Mouse (Mus musculus) brain, embryonic 14.5 days (tissue): Measurements from ENCODE around the gene Med21. TPM values are rescaled to one million over a fixed set of nuclear protein-coding genes. Genes with fewer than 3 reads are reported as not detected.

Source experiments
- DNase-seq: peaks from one replicate; pipeline ENCODE4 v3.0.0-alpha.2; 2011; ENCODE audit warnings: low read depth
- CTCF ChIP-seq: fragments of 200-500 bp; IDR thresholded peaks from 2 replicates; pipeline ENCODE4 v1.5.1; 2012; ENCODE audit warnings: inconsistent platforms, mild to moderate bottlenecking, moderate library complexity, borderline replicate concordance; ENCODE audit not compliant: insufficient read depth, insufficient read length; ENCODE audit errors: extremely low read depth
- POLR2A ChIP-seq: fragments of 200-500 bp; IDR thresholded peaks from 2 replicates; pipeline ENCODE4 v1.6.1; 2012; ENCODE audit warnings: mild to moderate bottlenecking, inconsistent platforms, borderline replicate concordance; ENCODE audit not compliant: poor library complexity, insufficient read depth, insufficient read length, severe bottlenecking; ENCODE audit errors: extremely low read depth
- polyA plus RNA-seq: library from polyadenylated mRNA; depleted of rRNA; stranded (reverse); fragments of >200 nt; gene quantifications from 2 replicates; pipeline ENCODE4 v1.2.3, GENCODE M21; 2012; rRNA removed

The Med21 gene
- 67.4 and 83.5 TPM in 2 replicates for polyA plus RNA-seq

DNA sequence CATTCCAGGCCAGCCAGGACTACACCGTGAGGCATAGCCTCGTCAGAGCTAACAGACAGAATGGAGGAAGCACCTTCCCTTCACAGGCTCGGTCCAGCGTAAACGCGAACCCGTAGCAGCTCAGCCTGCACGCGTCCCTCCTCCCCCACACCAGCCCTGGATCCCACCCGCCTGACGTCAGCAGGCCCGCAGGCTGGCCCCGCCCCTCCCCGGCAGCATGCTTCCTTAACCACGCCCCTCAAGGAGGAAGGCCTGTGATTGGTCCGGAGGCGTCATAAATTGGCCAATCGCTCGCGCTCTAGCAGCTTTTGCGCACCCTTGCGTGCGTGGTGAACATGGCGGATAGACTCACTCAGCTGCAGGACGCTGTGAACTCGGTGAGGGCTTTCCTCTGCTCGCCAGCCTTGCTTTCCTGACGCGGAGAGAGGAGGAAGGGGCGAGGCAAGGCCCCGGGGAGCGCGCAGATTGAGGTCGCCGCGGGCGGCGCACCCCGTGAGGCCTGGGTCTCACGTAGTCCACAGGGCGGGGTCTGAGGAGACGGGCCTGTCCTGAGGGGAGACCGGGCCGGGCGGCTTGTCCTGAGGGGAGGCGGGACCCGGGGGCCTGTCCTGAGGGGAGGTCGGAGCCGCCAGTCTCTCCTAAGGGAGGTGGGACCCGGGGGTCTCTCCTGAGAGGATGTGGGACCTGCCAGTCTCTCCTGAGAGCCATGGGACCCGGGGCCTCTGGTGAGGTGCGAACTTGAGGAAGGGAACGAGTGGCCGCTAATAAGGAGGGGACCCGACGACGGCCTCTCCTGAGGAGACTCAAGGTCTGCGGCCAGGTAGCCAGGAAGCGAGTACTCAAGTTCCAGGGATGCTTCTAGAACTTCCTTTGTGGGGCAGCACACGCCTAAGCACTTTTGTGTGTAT lies at the start of gene Med21, which contains the start of gene Tm7sf3:
TSS of gene Med21 (plus strand) at position 272 of the 908 bp plus-strand sequence.
TSS of gene Tm7sf3 (minus strand) at position 549 of the 908 bp plus-strand sequence.
- peak; percentile 99 for DNase-seq
- TF ChIP-seq POLR2A (peak; percentile 61; the same call in 1 of the 2 replicates), CTCF (peak; percentile 18; the same call in 1 of the 2 replicates)

DNA sequence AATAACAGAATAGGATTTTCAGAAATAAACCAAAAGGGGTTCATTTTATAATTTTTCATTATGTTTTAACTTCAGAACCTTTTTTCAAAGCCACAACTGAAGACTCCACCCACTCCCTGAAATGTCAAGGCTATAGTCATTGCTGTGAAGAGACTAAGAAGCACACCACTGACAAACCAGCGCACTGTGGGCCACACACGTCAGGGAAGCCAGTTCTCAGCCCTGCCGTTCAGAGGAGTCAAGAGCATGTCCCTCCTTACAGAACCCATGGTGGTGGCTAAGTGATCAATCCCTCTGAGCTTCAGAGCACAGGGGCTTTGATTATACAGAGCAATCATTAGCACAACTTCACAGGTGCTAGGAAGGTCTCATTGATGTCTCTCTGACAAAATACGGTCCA lies 39.7 kb upstream of the Med21 start:
- no peak for TF ChIP-seq CTCF
- TF ChIP-seq POLR2A, result no peak
- no peak for DNase-seq

DNA sequence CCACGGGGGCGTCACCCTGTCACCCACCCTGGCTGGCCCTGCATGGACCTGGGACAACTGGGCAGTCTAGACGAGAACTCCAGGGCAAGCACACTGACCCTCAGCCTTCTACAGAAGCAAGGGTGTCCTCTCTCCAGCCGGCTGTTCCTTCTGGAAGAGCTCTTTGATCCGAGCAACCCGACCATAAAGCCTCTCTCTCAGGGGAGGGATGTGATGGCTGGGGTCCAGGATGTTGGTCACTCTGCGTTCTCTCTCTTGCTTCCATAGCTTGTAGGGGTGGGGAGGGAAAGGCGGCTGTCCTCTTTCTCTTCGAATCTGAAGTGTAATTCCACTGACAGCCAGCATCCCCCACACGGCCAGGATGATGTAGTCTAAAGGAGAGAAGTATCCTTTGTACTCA lies 38.7 kb upstream of the Med21 start:
- TF ChIP-seq CTCF, result no peak
- TF ChIP-seq POLR2A, result no peak
- DNase-seq, result no peak

DNA sequence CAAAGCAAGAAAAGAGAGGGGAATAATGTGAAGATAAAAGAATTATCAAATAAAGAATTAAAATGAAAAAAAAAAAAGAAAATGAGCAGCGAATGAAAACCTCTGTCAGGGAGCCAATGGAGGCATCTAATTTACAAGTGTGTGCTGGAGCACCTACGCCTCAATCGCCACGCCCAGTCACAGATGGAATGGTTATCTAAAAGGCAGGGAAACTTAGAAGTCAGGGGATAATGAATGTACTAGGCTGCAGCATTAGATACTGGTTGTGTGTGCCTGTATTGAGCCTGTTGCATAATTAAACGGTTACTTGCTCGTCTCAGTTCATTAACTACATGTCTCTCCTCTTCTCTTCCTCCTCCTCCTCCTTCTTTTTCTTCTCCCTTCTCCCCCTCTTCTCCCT lies 31.0 kb upstream of the Med21 start:
- DNase-seq, result no peak
- TF ChIP-seq CTCF (no peak), POLR2A (no peak)

DNA sequence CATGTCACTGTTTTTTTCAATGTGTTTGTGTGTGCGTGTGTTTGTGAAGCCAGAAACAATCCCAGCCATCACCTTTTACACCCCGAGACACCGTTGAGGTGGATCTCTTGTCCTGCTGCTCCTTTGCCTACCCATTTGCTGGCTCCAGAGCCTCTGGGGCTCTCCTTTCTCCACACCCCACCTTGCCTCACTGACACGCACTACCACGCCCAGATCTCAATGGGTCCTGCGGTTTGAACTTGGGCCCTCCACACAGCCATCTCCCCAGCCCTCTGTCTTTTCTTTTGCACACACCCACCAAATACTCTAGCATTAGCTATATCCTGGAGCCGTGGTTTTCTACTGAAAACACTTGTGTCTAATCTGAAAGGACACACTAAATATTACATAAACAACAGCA lies 30.4 kb upstream of the Med21 start:
- DNase-seq, result no peak
- no peak for TF ChIP-seq CTCF
- no peak for TF ChIP-seq POLR2A

DNA sequence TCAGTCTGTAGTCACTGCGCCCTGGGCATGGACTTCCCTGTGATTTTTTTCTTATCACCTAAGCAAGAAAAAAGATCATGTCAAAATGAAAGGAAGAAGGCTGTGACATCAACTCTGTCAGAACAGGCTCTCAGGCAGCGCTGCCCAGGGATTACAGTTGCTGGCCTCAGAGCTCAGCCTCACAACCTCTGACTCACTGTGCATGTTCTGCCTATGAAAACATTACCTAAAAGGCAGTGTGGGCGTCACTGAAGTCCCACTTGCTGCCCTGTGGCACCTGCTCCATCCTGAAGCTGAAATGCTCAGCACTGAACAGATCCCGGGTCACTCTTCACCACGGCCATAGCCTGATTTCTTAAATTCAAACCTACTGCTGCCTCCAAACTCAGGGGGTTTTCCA lies 29.6 kb upstream of the Med21 start:
- no peak for TF ChIP-seq CTCF
- no peak for TF ChIP-seq POLR2A
- DNase-seq, result no peak

DNA sequence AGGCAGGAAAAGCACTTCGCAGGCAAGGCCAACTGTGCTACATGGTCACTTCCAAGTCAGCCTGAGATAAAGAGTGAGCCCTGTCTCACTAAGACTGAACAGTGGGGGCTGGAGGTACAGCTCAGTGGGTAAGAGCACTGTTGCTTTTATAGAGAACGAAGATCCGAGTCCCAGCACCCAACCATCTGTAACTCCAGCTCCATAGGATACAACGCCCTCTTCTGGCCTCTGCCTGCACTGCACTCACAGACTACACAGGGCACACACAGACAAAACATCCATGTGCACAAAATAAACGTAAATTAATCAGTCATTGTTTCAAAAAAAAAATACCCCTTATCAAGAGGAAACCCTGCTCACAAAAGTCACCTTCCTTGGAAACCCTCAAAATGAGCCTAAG lies 28.4 kb upstream of the Med21 start:
- DNase-seq, result no peak
- TF ChIP-seq CTCF (no peak; the same call in 1 of the 2 replicates), POLR2A (no peak)

DNA sequence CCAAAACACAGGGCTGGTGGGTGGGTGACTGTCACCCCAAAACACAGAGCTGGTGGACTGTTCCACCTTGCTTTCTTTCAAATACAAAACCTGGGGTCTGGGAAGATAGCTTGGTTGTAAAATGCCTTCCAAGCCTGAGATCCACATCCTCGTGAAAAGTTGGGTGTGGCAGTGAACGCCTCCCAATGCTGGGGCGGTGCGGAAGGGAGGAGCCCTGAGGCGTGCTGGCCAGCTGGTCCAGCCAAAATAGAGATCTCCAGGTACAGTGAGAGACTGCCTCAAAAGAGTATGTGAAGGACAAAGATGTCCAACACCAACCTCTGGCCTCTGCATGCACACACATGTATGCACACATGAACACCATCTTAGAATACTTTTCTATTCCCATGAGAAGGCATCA lies 27.8 kb upstream of the Med21 start:
- TF ChIP-seq POLR2A (no peak), CTCF (no peak)
- no peak for DNase-seq

DNA sequence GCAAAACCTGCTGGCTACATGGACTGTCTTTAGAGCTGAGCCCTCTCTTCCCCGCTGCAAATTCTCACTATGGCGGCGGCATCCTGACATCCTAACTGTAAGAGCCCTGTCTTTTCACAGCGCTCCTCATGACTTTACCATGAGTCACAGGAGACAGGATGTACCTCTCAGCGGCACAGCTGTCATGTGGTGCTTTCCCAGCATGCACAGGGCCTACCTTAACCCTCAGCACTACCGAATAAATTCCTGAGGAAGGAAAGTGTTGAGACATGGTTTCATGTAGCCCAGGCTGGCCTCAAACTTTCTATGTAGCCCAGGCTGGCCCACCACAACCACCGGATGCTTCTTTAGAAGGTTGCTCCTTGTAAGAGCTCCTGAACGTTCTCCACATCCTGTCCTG lies 26.5 kb upstream of the Med21 start:
- no peak for TF ChIP-seq CTCF
- no peak for TF ChIP-seq POLR2A
- no peak for DNase-seq

DNA sequence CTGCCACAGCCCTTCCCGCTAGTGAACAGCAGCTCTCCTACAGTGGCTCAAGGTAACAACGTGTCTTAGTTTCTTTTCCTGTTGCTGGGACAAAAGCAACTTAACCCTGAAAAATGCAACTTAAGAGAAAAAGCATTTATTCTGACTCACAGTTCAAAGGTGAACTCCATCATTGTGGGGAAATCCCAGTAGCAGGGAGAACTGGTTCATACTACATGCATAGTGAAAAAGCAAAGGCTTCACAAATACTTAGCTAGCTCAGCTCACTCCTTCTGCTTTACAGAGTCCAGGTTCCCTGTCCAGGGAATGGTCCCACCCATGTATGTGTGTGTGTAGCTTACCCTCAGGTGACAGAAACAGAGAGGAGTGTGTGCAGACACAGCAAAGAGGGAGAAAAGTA lies 25.7 kb upstream of the Med21 start:
- TF ChIP-seq CTCF (no peak), POLR2A (no peak)
- DNase-seq, result no peak

DNA sequence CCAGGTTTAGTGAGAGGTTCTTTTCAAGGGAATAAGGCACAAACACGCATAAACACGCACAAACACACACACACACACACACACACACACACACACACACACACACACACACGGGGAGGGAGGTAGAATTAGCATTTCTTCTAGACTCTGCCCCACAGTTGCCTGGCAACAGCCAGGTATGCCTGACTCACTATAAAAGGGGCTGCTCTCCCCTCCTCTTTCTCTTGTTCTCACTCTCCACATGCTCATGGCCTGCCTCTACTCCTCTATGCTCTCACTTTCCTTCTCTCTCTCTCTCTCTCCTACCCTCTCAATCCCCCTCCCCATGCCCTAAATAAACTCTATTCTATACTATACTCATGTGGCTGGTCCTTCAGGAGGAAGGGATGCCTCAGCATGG lies 14.2 kb upstream of the Med21 start:
- DNase-seq, result peak; percentile 36

DNA sequence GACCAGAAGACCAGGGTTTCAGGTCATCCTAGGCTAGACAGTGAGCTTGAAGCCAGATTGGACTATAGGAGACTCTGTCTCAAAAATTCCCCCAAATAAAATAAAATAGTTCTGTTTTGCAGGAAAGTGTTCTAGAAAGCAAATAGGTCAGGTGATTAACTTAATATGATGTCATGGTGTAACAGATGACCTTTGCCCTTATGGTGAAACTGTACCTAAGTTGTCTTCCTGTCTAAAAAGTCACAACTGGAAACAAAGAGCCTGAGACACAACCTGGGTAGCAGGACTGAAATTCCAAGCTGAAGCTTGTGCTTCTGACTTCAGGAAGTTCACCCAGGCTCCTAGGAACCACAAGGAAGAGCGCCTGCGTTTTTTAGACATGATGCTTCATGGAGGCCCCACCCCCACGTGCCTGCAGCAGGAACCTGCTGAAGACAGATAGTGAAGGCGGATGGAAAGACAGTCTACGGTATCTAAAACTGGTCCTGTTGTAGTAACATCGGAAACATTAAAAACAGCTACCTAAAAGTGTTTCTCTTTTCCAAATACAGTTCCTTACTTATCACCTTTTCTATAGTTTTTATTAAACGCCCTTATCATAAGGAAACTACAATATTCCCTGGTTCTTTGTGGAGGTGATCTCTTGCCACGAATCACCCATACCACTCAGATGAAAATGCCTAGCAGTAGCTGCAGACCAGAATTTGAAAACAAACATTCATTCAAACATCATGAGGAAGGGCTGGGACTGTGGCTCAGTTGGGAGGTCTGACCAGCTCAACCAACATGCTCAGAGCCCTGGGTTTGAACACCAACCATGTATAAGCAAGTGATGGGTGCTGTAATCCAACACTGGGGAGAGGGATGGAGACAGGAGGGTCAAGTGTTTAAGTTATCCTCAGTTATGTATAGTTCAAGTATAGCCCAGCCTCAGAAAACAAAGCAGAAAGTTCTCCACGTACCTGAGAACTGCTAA lies 12.3 kb upstream of the Med21 start:
- DNase-seq, result no peak
- TF ChIP-seq CTCF (no peak), POLR2A (no peak)

More for the DNA sequence above, 14.2 kb upstream of the Med21 start:
- TF ChIP-seq CTCF (no peak), POLR2A (no peak)

DNA sequence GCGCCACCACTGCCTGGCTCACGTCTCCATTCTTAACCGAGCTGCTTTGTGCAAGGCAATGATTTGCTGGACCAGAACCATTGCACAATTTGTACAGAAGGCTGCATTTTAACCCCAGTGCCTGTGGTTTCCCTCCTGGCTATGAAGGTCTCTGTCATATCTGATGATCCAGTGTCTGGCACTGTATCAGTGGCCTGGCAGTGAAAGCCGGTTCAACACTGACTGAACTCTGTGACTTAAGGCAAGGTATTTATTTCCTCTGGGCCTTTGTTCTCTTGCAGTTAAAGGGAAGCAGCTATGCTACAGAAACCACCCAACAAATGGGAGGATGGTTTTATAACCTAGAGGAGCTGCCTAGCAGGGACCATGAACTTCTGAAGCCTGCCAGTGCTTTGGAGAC lies 11.4 kb upstream of the Med21 start:
- TF ChIP-seq CTCF (no peak), POLR2A (no peak)
- DNase-seq, result no peak

DNA sequence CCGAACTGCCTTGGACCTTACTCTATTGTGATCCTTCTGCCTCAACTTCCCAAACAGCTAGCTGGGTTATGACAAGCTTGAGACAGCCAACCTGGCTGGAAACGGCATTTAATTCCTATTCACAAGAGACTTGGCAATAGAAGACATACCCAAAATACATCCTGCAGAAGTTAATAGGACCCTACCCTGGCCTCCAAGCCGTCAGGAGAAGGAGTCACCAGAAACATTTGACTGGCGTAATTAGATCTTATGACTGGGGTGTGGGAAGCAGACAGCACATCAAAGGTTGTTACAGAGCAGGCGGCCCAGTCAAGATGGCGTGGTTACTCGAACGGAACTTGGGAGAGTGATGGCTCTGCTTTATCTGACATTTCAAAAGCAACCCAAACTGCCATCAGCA lies 10.5 kb upstream of the Med21 start:
- DNase-seq, result no peak
- TF ChIP-seq CTCF (no peak), POLR2A (no peak)

DNA sequence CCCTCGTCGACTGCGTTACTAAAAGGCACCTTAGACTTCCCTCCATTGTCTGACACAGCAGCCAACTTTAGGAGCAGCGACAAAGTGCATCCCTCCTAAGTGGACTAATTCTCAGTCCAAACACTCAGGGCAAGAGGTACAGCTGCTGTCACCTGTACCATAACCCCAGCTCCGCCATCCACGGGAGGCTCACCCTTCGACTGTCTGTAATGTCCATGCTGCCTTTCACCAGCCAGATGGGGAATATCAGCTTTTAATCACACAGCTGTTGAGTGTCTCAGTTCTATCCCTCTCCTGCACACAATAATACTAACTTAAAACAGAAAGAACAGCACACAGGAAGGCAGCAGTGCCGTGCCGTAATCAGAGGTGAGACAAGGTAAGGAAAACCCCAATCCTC lies 9.9 kb upstream of the Med21 start:
- no peak for DNase-seq
- TF ChIP-seq POLR2A, result no peak
- no peak for TF ChIP-seq CTCF
